Comparison of ENCODE assay signal across 8 mouse cellular contexts in the genomic region with DNA sequence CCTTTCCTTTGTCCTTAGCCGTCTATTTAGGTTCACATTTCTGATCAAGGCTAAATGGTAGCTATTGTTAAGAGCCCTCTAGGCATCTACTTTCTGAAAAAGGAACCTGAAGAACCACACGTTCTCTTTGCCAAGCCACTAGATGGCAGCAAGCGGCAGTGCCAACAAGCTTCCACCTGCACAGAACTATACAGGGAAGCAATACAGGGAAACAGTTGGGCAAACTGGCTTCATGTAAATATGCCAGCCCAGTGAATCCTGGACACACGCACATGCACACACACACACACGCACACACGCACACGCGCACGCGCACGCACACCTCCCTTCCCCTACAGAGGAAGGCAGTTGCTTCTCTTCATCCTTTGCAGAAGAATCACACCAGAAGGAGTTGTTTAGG. TPM values are rescaled to one million over a fixed set of nuclear protein-coding genes. Genes with fewer than 3 reads are reported as not detected.
DNase-seq lines count a peak whose midpoint lies in the region; ATAC-seq and TF ChIP-seq lines count a peak whose summit lies in the region.

No protein-coding gene starts in this region.

- peak; percentile 91 for TF ChIP-seq CTCF in brain, embryonic 14.5 days (IDR thresholded peaks at IDR 0.05; ENCODE audit: borderline replicate concordance, extremely low read depth, insufficient read depth, insufficient read length)

- TF ChIP-seq POLR2A in brain, embryonic 14.5 days (IDR thresholded peaks at IDR 0.05; ENCODE audit: borderline replicate concordance, extremely low read depth, insufficient read depth, insufficient read length, poor library complexity, severe bottlenecking) = no peak

- peak; percentile 9 for DNase-seq in MEL-GATA-1-ER (ENCODE audit: extremely low read depth, low read depth)
- peak; percentile 93 for DNase-seq in brain, embryonic 14.5 days (ENCODE audit: low read depth)
- DNase-seq in fibroblast of lung, adult 2 months (ENCODE audit: low read depth) = peak; percentile 9
- DNase-seq in layer of hippocampus, adult 18-20 months (ENCODE audit: low spot score in 2 of 2) = peak; percentile 53 to 83
- DNase-seq in lung, postnatal 14 days = peak; percentile 60
- peak; percentile 76 for DNase-seq in retina, postnatal 1 day

- peak; percentile 68 to 77 for ATAC-seq in hematopoietic stem cell, adult 5-6 weeks (replicated peaks in 1 of 2; ENCODE audit: insufficient read depth in 1 of 2, low FRiP score in 2 of 2, low TSS enrichment in 1 of 2, low read depth in 1 of 2, poor library complexity in 2 of 2, severe bottlenecking in 2 of 2)
- ATAC-seq in erythroblast, adult 5-6 weeks (replicated peaks; ENCODE audit: low FRiP score, poor library complexity, severe bottlenecking) = no peak

RNA-seq across cellular contexts. Expression of a gene that starts 7.1 kb away (rescaled TPM):
- polyA plus RNA-seq in brain, embryonic 14.5 days (2012; rRNA removed) = 0.06 and 0.18 TPM in 2 replicates
- total RNA-seq in hematopoietic stem cell, adult 5-6 weeks (2017) = not detected in 2 replicates
- total RNA-seq in layer of hippocampus, adult 18-20 months (2021) = not detected
- total RNA-seq in erythroblast, adult 5-6 weeks (2015; ENCODE audit: low replicate concordance) = not detected in 2 replicates
- total RNA-seq in erythroblast, adult 5-6 weeks (2017; ENCODE audit: low replicate concordance) = not detected in 2 replicates

Comparison
In these comparisons a context has a peak if more than half of its experiments do, and no peak if none do; other contexts are left out.
1. DNase-seq: peak in every context shown above with its lines; median percentile 93 in brain, embryonic 14.5 days; 76 in retina, postnatal 1 day; 68 in layer of hippocampus, adult 18-20 months; 60 in lung, postnatal 14 days; 9 in MEL-GATA-1-ER; 9 in fibroblast of lung, adult 2 months.